Mouse (Mus musculus): Measurements from ENCODE around the gene E330034G19Rik. TPM values are rescaled to one million over a fixed set of nuclear protein-coding genes. Genes with fewer than 3 reads are reported as not detected.

E330034G19Rik gene
- polyA plus RNA-seq (2015; fragmentation: Nextera tagmentation; extraction: Ambion mirVana), result 0.16 and 0.23 TPM in 2 replicates

DNA sequence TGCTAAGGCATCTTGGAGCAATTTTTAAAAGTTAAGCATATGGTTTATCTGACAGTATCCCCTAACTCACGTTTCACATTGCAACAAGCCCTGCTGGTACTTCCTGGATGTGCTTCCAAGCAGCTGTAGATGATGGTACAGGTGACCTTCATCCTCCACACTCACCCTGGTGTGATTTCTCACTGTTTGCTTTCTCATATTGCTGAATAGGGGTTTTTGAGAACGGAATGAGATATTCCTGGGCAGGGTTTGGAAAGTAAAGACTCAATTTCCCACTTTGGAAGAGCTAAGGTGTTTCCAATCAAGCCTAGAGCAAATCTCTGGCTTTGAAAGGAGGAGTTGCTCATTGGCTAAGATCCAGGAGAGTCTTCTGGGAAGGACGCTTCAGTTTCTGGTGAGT lies at the start of gene E330034G19Rik:
E330034G19Rik (plus strand) TSS at position 301 of the 400 bp plus-strand sequence.
- Histone ChIP-seq H3K36me3 (ENCODE audit: control insufficient read depth, insufficient read depth, low read length) (no peaks in the 10 kb centered on the region), H3K27ac (ENCODE audit: low read depth, low read length) (no peak within 1 kb of the TSS), H3K9ac (ENCODE audit: low read depth, low read length) (no peak within 1 kb of the TSS), H3K27me3 (replicated peaks; ENCODE audit: control insufficient read depth, insufficient read depth, low read length) (no peaks in the 10 kb centered on the region), H3K4me3 (ENCODE audit: low read length) (no peak within 1 kb of the TSS), H3K4me2 (ENCODE audit: low read length) (no peak within 1 kb of the TSS), H3K9me3 (ENCODE audit: control insufficient read depth, low read length) (no peaks in the 10 kb centered on the region), H3K4me1 (ENCODE audit: control insufficient read depth, insufficient read depth, low read depth, low read length) (no peaks in the 10 kb centered on the region)
- ATAC-seq, result no peak
- WGBS, result 57% methylated on average over 3 of the region's 3 CpGs

- Histone ChIP-seq H3K27ac (ENCODE audit: low read depth, low read length) (peak overlapping the region; percentile 97), H3K36me3 (ENCODE audit: control insufficient read depth, insufficient read depth, low read length) (no peaks in the 10 kb centered on the region)
- peak; percentile 22; the same call in 1 of the 2 replicates for ATAC-seq
Observed at GRCm38 (mm10) chr14:24244330-24245176, 48.5 kb upstream of the E330034G19Rik start.

DNA sequence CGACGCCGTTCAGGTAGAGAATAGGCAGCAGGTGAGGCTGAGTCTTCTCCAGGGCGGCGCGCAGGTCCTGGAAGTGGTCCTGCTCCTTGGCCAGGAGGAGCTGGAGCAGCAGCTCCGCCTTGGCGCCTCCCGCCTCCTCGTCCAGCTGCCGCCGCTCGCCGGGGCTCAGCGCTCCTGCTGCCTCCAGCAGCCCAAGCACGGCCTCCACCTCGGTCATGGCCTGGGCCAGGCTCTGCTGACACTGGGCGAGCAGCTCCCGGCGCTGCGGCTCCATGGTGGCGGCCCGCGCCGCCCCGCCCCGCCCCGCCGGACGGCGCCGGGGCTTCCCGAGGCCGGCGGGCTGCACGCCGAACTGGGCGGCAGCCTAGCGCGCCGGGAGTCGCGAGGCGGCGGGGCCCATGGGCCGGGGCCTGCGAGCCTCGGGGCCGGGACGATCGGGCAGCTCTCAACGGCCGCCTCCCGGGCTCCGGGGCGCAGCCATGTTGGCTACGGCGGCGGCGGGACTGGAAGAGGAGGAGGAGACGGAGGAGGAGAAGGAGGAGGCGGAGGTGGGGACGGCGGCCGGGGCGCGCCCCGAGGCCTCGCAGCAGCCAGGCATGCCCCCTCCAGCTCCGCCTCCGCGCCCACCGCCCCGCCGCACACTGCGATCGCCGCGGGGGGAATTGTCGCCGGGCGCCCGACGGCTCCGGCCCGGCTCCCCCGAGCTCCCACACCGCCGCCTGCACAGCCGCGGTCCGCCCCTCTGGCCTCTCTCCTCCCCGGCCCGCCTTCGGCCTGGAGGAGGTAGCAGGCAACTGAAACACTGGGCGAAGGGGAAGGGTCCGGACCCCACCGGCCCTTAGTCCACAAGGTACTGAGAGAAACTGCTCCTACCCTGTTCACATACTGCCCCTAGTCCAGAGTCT lies 47.6 kb upstream of the E330034G19Rik start, which contains the start of gene Dlg5:
Dlg5 (minus strand) TSS at position 744 of the 905 bp plus-strand sequence.
- no peaks in the 10 kb centered on the region for H3K36me3 ChIP-seq (ENCODE audit: control insufficient read depth, insufficient read depth, low read length)
- H3K4me3 ChIP-seq (ENCODE audit: low read length), result peak within 1 kb of the TSS; percentile 68
- H3K27ac ChIP-seq (ENCODE audit: low read depth, low read length), result peak within 1 kb of the TSS; percentile 97
- 0% methylated on average over 57 of the region's 98 CpGs for WGBS
- H3K9me3 ChIP-seq (ENCODE audit: control insufficient read depth, low read length), result no peaks in the 10 kb centered on the region
- H3K4me2 ChIP-seq (ENCODE audit: low read length), result peak within 1 kb of the TSS; percentile 68
- ATAC-seq, result peak; percentile 87
- H3K4me1 ChIP-seq (ENCODE audit: control insufficient read depth, insufficient read depth, low read depth, low read length), result peaks cover 16% of the 10 kb centered on the region
- H3K27me3 ChIP-seq (replicated peaks; ENCODE audit: control insufficient read depth, insufficient read depth, low read length), result no peaks in the 10 kb centered on the region
- H3K9ac ChIP-seq (ENCODE audit: low read depth, low read length), result peak within 1 kb of the TSS; percentile 96

More at GRCm38 (mm10) chr14:24244330-24245176, 48.5 kb upstream of the E330034G19Rik start:
- no peaks in the 10 kb centered on the region for H3K27me3 ChIP-seq (replicated peaks; ENCODE audit: control insufficient read depth, insufficient read depth, low read length)
- H3K4me1 ChIP-seq (ENCODE audit: control insufficient read depth, insufficient read depth, low read depth, low read length), result peaks cover 16% of the 10 kb centered on the region
- peak overlapping the region; percentile 96 for H3K9ac ChIP-seq (ENCODE audit: low read depth, low read length)
- under 1% methylated on average over 40 of the region's 40 CpGs for WGBS
- H3K4me2 ChIP-seq (ENCODE audit: low read length), result peak overlapping the region; percentile 68
- H3K4me3 ChIP-seq (ENCODE audit: low read length), result peak overlapping the region; percentile 68
- H3K9me3 ChIP-seq (ENCODE audit: control insufficient read depth, low read length), result no peaks in the 10 kb centered on the region

- 73% methylated on average over 2 of the region's 2 CpGs for WGBS
- H3K4me1 ChIP-seq (ENCODE audit: control insufficient read depth, insufficient read depth, low read depth, low read length), result peaks cover 10% of the 10 kb centered on the region
- ATAC-seq, result no peak
Observed at GRCm38 (mm10) chr14:24249926-24250325, 43.1 kb upstream of the E330034G19Rik start.

DNA sequence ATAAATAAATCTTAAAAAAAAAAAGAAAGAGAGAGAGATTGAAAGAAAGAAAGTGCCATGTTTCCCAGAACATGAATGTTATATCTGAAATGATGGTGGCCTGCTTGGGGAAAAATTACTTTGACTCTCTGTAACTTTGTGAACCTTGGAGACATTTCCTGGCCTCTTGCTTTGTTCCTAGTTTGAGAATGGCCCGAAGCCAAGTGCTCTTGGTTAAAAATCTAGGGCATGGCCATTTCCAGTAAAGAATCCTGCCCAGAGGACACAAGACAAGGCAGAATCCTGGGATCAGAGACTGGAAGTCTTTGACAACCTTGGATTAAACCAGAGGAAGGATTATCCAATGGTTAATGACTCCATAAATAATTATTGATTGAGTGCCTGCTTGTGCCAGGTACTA lies 41.7 kb upstream of the E330034G19Rik start:
- H3K27ac ChIP-seq (ENCODE audit: low read depth, low read length), result no peak overlapping the region
- H3K4me3 ChIP-seq (ENCODE audit: low read length), result no peak overlapping the region
- no peak overlapping the region for H3K9ac ChIP-seq (ENCODE audit: low read depth, low read length)
- H3K4me1 ChIP-seq (ENCODE audit: control insufficient read depth, insufficient read depth, low read depth, low read length), result peaks cover 7% of the 10 kb centered on the region
- no peak overlapping the region for H3K4me2 ChIP-seq (ENCODE audit: low read length)
- no peaks in the 10 kb centered on the region for H3K36me3 ChIP-seq (ENCODE audit: control insufficient read depth, insufficient read depth, low read length)
- no peak for ATAC-seq
- 89% methylated on average over 1 of the region's 1 CpGs for WGBS
- no peaks in the 10 kb centered on the region for H3K27me3 ChIP-seq (replicated peaks; ENCODE audit: control insufficient read depth, insufficient read depth, low read length)
- H3K9me3 ChIP-seq (ENCODE audit: control insufficient read depth, low read length), result no peaks in the 10 kb centered on the region

More at GRCm38 (mm10) chr14:24249926-24250325, 43.1 kb upstream of the E330034G19Rik start:
- H3K4me2 ChIP-seq (ENCODE audit: low read length), result no peak overlapping the region
- H3K27me3 ChIP-seq (replicated peaks; ENCODE audit: control insufficient read depth, insufficient read depth, low read length), result no peaks in the 10 kb centered on the region
- no peaks in the 10 kb centered on the region for H3K36me3 ChIP-seq (ENCODE audit: control insufficient read depth, insufficient read depth, low read length)
- no peak overlapping the region for H3K9ac ChIP-seq (ENCODE audit: low read depth, low read length)
- no peak overlapping the region for H3K27ac ChIP-seq (ENCODE audit: low read depth, low read length)
- no peaks in the 10 kb centered on the region for H3K9me3 ChIP-seq (ENCODE audit: control insufficient read depth, low read length)
- H3K4me3 ChIP-seq (ENCODE audit: low read length), result no peak overlapping the region

- H3K9ac ChIP-seq (ENCODE audit: low read depth, low read length), result no peak overlapping the region
- no peak overlapping the region for H3K4me2 ChIP-seq (ENCODE audit: low read length)
- 8% methylated on average over 8 of the region's 8 CpGs for WGBS
- ATAC-seq, result peak; percentile 87
- no peaks in the 10 kb centered on the region for H3K27me3 ChIP-seq (replicated peaks; ENCODE audit: control insufficient read depth, insufficient read depth, low read length)
- no peaks in the 10 kb centered on the region for H3K9me3 ChIP-seq (ENCODE audit: control insufficient read depth, low read length)
- no peaks in the 10 kb centered on the region for H3K36me3 ChIP-seq (ENCODE audit: control insufficient read depth, insufficient read depth, low read length)
- no peak overlapping the region for H3K4me3 ChIP-seq (ENCODE audit: low read length)
- peak overlapping the region; percentile 42 for H3K27ac ChIP-seq (ENCODE audit: low read depth, low read length)
- peaks cover 7% of the 10 kb centered on the region for H3K4me1 ChIP-seq (ENCODE audit: control insufficient read depth, insufficient read depth, low read depth, low read length)
Observed at GRCm38 (mm10) chr14:24253611-24254202, 39.3 kb upstream of the E330034G19Rik start.

GRCm38 (mm10) chr14:24255956-24256355 lies 37.1 kb upstream of the E330034G19Rik start:
- H3K4me1 ChIP-seq (ENCODE audit: control insufficient read depth, insufficient read depth, low read depth, low read length), result peaks cover 7% of the 10 kb centered on the region
- H3K4me2 ChIP-seq (ENCODE audit: low read length), result no peak overlapping the region
- WGBS, result 63% methylated on average over 2 of the region's 2 CpGs
- no peaks in the 10 kb centered on the region for H3K9me3 ChIP-seq (ENCODE audit: control insufficient read depth, low read length)
- no peaks in the 10 kb centered on the region for H3K27me3 ChIP-seq (replicated peaks; ENCODE audit: control insufficient read depth, insufficient read depth, low read length)
- H3K9ac ChIP-seq (ENCODE audit: low read depth, low read length), result no peak overlapping the region
- H3K36me3 ChIP-seq (ENCODE audit: control insufficient read depth, insufficient read depth, low read length), result no peaks in the 10 kb centered on the region
- no peak overlapping the region for H3K4me3 ChIP-seq (ENCODE audit: low read length)
- no peak overlapping the region for H3K27ac ChIP-seq (ENCODE audit: low read depth, low read length)
- ATAC-seq, result no peak

- no peak for ATAC-seq
- Histone ChIP-seq H3K27me3 (replicated peaks; ENCODE audit: control insufficient read depth, insufficient read depth, low read length) (no peaks in the 10 kb centered on the region), H3K9me3 (ENCODE audit: control insufficient read depth, low read length) (no peaks in the 10 kb centered on the region), H3K36me3 (ENCODE audit: control insufficient read depth, insufficient read depth, low read length) (no peaks in the 10 kb centered on the region), H3K4me2 (ENCODE audit: low read length) (no peak overlapping the region), H3K27ac (ENCODE audit: low read depth, low read length) (no peak overlapping the region), H3K4me3 (ENCODE audit: low read length) (no peak overlapping the region), H3K4me1 (ENCODE audit: control insufficient read depth, insufficient read depth, low read depth, low read length) (peaks cover 19% of the 10 kb centered on the region), H3K9ac (ENCODE audit: low read depth, low read length) (no peak overlapping the region)
- WGBS, result 69% methylated on average over 4 of the region's 4 CpGs
Observed at GRCm38 (mm10) chr14:24260391-24260790, 32.6 kb upstream of the E330034G19Rik start.

Measured in hindbrain, embryonic 16.5 days (tissue).